Mouse (Mus musculus): ENCODE measurements around the gene Rptor.

GRCm38 (mm10) chr11:119777872-119778271 is 175.2 kb downstream of the Rptor start:
- TF ChIP-seq CTCF (IDR thresholded peaks at IDR 0.05; ENCODE audit: low read depth, low read length) (no peak), POLR2A (IDR thresholded peaks at IDR 0.05; ENCODE audit: extremely low read depth, insufficient read depth, low read length) (no peak)

All from liver, adult 2 months (tissue).